Mouse (Mus musculus) hindbrain, embryonic 10.5 days (tissue): ENCODE data around the gene Slc25a48. TPM values are rescaled to one million over a fixed set of nuclear protein-coding genes. Genes with fewer than 3 reads are reported as not detected.

Source experiments
- DNase-seq: peaks from one replicate; pipeline ENCODE4 v3.0.0-alpha.2; 2017; ENCODE audit warnings: low spot score
- H3K27ac ChIP-seq: fragments of 300-500 bp; sonication (generic); 2 replicates; pipeline ENCODE4 v1.5.1; 2016; ENCODE audit warnings: mild to moderate bottlenecking, moderate library complexity
- H3K27me3 ChIP-seq: fragments of 300-500 bp; sonication (generic); 2 replicates; pipeline ENCODE4 v1.6.1; 2016; ENCODE audit warnings: mild to moderate bottlenecking; ENCODE audit not compliant: poor library complexity, insufficient read depth, severe bottlenecking
- H3K36me3 ChIP-seq: fragments of 300-500 bp; sonication (generic); 2 replicates; pipeline ENCODE4 v1.6.1; 2016; ENCODE audit warnings: mild to moderate bottlenecking, moderate library complexity
- H3K4me1 ChIP-seq: fragments of 300-500 bp; sonication (generic); replicated peaks from 2 replicates; pipeline ENCODE4 v1.6.1; 2016; ENCODE audit warnings: mild to moderate bottlenecking
- H3K4me3 ChIP-seq: fragments of 300-500 bp; sonication (generic); 2 replicates; pipeline ENCODE4 v1.5.1; 2016; ENCODE audit warnings: mild to moderate bottlenecking, moderate library complexity
- H3K9me3 ChIP-seq: fragments of 300-500 bp; sonication (generic); 2 replicates; pipeline ENCODE4 v1.6.1; 2016; ENCODE audit warnings: mild to moderate bottlenecking, moderate library complexity
- WGBS: fragments of 180-500 bp; shearing (Covaris S2); methylation state at CpG from one replicate; pipeline ENCODE4 v1.1.7; 2016; 5-methylcytosine and 5-hydroxymethylcytosine counted together
- polyA plus RNA-seq: library from polyadenylated mRNA; unstranded; fragments of >200 nt; fragmentation: Nextera tagmentation; extraction: Ambion mirVana; gene quantifications from 2 replicates; pipeline ENCODE4 v1.2.1, GENCODE M21; 2016

Slc25a48 gene
- 0.12 TPM in 1 of 2 replicates, not detected in the other for polyA plus RNA-seq

DNA sequence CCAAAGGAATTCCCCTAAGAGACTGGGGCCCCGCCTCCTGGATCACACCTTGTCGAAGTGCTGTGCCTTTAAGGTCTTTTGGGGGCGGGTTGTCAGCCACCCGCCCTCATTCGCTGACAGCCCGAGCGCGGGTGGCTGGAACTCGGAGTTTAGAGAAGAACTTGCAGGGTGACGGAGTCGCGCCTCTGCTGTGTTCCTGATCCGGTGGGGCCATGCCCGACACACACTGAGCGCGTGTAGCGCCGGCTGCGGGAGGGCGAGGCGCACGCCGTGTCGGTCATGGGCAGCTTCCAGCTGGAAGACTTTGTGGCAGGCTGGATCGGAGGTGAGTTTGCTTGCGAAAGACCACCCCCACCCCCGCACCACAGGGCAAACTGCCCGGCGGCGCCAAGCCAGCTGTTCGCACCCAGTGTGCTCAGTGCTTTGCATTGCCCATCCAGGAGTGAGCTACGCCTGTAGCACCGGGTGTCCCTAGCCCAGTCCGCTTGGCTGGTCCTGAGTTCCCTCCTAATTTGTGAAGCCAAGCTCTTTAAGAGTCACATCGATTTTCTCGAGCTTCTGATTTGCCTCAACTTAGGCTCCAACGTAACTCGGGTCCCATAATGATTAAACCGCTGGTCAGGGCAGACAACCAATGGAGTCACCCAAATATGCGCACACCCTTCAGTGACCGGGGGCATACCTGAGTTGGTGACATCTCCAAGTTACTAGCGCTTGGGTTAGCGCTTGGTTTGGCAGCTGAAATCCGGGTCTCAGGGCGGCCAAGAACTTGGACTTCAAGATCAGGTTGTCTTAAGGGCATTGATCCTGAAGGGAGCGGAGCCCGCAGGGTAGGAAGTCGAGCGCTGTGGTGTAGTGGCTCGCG lies at the start of gene Slc25a48:
TSS of gene Slc25a48 (plus strand) at position 145 of the 865 bp plus-strand sequence.
- DNase-seq, result peak; percentile 43
- peaks cover 72% of the 10 kb centered on the region for H3K27me3 ChIP-seq
- WGBS, result 4% methylated on average over 51 of the region's 51 CpGs

DNA sequence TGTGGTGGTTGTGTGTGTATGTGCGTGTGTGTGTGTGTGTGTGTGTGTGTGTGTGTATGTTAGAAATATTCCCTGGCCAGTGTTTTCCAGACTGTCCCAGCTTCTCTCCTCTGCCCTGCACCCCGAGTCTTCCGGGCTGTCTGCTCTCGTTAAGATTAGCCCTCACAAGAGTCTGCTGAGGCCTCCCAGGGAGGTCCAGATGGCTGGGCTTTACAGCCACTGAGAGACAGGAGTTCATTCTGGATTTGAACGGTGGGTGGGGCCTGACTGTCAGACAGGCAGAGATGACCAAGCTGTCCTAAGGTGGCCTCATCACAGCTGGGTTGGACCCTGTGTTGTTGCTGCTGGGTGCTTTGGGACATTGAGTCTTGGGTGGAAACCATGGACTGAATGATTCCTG lies 40.6 kb upstream of the Slc25a48 start:
- Histone ChIP-seq H3K9me3 (no peaks in the 10 kb centered on the region), H3K27ac (no peak overlapping the region), H3K4me3 (no peak overlapping the region), H3K27me3 (no peaks in the 10 kb centered on the region), H3K36me3 (no peaks in the 10 kb centered on the region), H3K4me1 (peaks cover 14% of the 10 kb centered on the region)
- 61% methylated on average over 5 of the region's 5 CpGs for WGBS
- no peak for DNase-seq

More for the DNA sequence above, at the start of gene Slc25a48:
- Histone ChIP-seq H3K4me1 (peaks cover 28% of the 10 kb centered on the region), H3K4me3 (peak within 1 kb of the TSS; percentile 44), H3K9me3 (no peaks in the 10 kb centered on the region), H3K36me3 (no peaks in the 10 kb centered on the region), H3K27ac (0 out of 2 replicates have a peak within 1 kb of the TSS, but pooled peaks have one; percentile 2)

DNA sequence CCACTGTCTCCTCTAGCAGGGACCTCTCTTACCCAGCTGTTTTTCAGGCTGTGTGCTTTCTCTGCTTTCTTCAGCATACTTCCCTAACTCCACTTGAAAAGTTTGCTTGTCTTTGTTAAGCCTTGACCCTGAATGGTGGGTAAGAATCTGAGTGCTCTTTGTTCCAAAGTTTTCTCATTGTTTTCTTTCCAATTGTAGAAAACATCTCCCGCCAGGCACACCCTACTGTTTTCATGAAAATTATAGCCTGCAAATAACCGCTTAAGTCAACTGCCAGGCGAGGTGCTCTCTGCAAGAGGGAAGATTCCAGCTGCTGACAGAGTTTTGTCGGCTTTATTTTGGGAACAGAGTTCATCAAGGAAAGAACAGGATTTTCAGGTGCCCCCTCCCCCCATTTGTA lies 37.0 kb upstream of the Slc25a48 start:
- H3K4me1 ChIP-seq, result peaks cover 14% of the 10 kb centered on the region
- H3K27ac ChIP-seq, result no peak overlapping the region
- WGBS, result 51% methylated on average over 4 of the region's 4 CpGs
- no peaks in the 10 kb centered on the region for H3K36me3 ChIP-seq
- no peak for DNase-seq
- H3K4me3 ChIP-seq, result no peak overlapping the region
- no peaks in the 10 kb centered on the region for H3K9me3 ChIP-seq
- H3K27me3 ChIP-seq, result no peaks in the 10 kb centered on the region

DNA sequence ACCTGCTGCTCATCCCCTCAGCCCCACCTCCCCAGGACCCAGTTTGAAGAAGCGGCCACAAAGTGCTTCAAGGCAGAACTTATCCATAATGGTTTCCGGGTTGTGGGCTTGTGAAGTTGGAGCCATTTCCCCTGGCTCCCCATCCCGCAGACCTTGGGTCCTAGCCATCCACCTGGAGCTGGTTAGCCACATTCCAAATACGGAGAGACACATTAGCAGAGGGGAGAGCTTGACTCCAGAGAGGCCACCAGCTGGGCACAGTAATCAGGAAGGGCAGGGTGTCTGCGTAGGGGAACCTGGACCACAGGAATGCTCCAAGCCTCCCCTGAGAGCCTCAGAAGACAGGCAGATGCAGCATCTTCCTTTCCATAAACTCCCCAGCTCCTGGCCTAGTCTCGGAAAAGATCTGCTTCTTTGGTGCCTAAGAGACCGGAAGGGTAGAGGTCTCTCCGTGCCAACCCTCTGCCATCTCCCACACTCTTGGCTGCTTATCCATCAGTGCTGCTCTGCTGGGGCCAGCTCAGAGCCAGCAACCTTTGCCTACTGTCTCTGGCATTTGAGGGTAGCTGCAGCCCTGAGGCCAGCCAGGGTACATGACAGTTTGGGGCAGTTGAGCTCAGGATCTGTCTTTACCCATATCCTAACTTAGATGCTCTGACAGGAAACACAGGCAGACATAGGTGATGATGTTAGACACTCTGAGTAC lies 34.6 kb upstream of the Slc25a48 start:
- Histone ChIP-seq H3K4me3 (no peak overlapping the region), H3K36me3 (no peaks in the 10 kb centered on the region), H3K27ac (no peak overlapping the region), H3K4me1 (peaks cover 7% of the 10 kb centered on the region; the same call in 1 of the 2 replicates), H3K27me3 (no peaks in the 10 kb centered on the region), H3K9me3 (no peaks in the 10 kb centered on the region)
- 77% methylated on average over 8 of the region's 8 CpGs for WGBS
- DNase-seq, result no peak

DNA sequence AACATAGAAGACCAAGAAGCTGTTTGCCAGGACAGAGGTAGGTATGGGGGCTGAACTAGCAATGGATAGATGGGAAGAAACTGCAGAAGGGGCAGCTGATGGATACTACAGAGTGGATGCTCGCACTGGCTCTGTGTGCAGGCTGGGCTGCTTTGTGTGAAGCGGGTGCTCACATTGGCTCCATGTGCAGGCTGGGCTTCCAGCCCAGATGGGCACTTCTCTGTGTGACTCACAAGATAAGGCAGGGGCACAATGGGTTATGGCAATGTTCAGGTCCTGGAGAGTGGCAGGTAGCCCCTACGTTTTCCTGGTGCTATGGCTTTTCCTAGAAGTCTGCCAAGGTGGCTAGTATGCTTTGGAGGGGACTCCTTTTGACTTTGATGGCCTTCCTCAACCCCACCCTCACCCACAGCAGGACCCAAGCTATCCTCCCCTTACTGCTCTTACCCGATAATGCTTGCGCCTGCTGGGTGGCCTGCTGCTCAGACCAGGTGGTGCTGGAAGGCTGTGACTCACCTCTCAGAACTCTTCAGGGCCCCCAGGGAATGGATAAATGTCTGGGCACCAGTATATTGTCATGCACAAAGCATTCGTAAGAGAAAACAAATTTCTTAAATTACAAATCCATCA lies 33.5 kb upstream of the Slc25a48 start:
- no peak for DNase-seq
- no peaks in the 10 kb centered on the region for H3K36me3 ChIP-seq
- H3K4me1 ChIP-seq, result peaks cover 7% of the 10 kb centered on the region; the same call in 1 of the 2 replicates
- no peaks in the 10 kb centered on the region for H3K27me3 ChIP-seq
- WGBS, result 74% methylated on average over 6 of the region's 6 CpGs
- no peak overlapping the region for H3K4me3 ChIP-seq
- H3K9me3 ChIP-seq, result no peaks in the 10 kb centered on the region
- no peak overlapping the region for H3K27ac ChIP-seq

DNA sequence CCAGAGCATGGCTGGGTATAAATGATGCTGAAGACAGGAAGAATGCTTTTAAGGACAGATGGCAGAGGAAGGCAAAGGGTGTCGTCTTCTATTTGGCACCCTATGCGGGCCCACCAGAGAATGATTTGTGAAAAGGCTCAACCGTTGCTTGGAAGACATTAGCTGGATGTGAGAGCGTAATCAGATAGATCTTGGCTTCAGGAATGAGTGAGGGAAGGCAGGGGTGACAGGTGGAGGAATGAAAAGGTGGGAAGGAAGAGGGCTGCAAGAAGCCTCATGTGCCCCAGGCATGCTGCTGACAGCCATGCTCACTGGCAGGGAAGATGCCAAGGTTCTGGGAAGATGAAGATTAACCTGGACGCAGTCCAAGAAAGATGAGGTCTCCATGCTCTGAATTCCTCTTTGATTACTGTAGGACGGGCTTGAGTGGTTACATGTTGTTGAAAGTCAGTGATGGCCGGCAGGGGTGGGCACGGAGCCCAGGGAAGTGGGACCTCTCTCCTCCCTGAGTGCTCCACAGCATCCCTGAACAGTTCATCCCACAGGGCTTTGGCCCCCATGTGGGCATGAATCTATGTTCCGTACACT lies 25.8 kb upstream of the Slc25a48 start:
- WGBS, result 92% methylated on average over 9 of the region's 9 CpGs
- H3K36me3 ChIP-seq, result no peaks in the 10 kb centered on the region

DNA sequence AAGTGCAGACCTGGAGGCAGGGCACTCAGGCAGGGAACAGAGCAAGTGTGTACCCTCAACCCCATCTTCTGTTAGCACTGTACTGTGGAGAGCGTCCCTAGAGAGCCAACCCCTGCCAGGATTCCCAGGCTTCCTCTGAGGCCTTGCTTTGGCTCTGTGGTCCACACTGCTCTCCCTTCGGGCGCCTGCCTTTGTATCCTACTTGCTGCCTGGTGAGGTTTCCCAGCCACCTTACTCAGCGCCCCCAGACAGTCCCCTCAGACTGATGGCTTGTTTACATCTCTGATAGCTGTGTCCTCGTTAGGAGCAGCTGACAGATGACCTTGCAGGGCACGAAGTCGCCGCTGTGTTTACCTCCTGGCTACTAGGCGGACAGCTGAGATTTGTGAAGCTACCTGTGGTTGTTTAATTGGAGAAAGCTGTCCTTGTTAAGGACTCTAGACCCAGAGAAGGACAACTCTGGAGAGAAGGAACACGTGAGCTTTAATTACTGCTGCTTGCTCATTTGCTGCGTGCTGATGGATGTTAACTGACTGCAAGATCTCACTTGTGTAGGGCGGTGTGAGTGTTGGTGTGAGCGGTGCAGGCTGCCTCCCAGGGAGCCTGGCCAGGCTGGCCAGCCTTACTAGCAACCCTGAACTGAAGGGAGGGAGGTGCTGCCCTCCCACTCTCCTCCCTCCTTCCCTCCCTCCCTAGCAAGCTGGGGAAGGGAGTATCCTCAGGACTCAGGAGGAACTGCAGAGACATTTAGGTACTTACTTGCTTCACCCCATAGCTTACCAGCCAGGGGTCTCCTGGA lies 19.3 kb upstream of the Slc25a48 start:
- Histone ChIP-seq H3K9me3 (no peaks in the 10 kb centered on the region), H3K36me3 (no peaks in the 10 kb centered on the region), H3K4me3 (no peak overlapping the region), H3K4me1 (peaks cover 14% of the 10 kb centered on the region), H3K27ac (peak overlapping the region; percentile 50; the same call in 1 of the 2 replicates), H3K27me3 (peaks cover 18% of the 10 kb centered on the region)
- no peak for DNase-seq
- WGBS, result 45% methylated on average over 13 of the region's 13 CpGs

More for the DNA sequence above, 25.8 kb upstream of the Slc25a48 start:
- DNase-seq, result no peak
- no peak overlapping the region for H3K27ac ChIP-seq
- H3K27me3 ChIP-seq, result no peaks in the 10 kb centered on the region
- H3K9me3 ChIP-seq, result no peaks in the 10 kb centered on the region
- no peak overlapping the region for H3K4me3 ChIP-seq
- peaks cover 6% of the 10 kb centered on the region; the same call in 1 of the 2 replicates for H3K4me1 ChIP-seq

DNA sequence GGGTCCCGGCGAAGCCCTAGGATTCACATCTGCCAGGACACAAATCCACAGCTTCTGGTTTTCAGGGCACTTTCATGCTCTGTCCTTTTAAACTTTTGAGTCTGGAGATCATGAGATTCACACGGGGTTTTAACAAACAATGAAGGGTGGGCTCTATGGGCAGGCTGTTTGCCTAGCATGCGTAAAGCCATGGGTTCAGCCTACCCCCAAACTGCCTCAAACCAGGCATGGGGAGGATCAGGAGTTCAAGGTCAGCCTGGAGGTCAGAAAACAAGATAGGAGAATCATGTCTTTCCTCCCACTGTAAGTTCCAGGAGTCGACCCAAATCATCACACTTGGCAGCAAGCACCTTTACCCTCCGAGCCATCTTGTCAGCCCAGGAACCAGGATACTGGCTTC lies 18.6 kb upstream of the Slc25a48 start:
- Histone ChIP-seq H3K27ac (no peak overlapping the region), H3K27me3 (peaks cover 18% of the 10 kb centered on the region), H3K4me3 (no peak overlapping the region), H3K4me1 (peaks cover 10% of the 10 kb centered on the region), H3K36me3 (no peaks in the 10 kb centered on the region), H3K9me3 (no peaks in the 10 kb centered on the region)
- WGBS, result 76% methylated on average over 6 of the region's 6 CpGs
- no peak for DNase-seq

DNA sequence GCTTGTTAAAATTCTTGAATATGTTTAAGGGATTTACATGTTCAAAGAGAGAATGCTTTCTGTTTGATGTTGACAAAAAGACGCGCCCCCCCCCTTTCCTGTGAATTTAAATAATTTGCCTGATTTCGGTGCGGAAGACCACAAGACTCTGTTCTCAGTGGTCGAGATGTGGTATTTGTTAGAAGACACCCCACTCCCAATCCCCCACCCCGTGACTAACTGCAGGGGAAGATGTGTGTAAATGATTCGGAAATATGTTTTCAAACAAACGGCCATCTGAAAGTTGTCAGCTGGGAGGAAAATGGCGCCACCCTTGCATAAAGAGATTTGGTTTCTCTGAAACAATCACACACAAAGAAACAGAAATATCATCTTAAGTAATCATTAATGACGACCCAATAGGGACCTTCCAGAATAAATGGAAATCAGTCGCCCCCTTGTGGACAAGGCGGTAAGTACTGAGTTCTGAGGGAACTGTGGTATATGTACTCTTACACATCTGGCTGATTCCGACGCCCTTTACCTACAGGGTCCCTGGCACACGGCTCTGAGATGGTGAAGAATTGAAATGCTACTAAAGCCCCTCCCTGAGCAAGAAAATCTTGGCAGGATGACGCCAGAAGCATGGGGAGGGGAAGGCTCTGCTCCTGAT lies 16.0 kb upstream of the Slc25a48 start:
- H3K9me3 ChIP-seq, result no peaks in the 10 kb centered on the region
- peak; percentile 74 for DNase-seq
- peaks cover 31% of the 10 kb centered on the region for H3K27me3 ChIP-seq
- 30% methylated on average over 16 of the region's 16 CpGs for WGBS
- no peak overlapping the region for H3K4me3 ChIP-seq
- H3K4me1 ChIP-seq, result peaks cover 8% of the 10 kb centered on the region; the same call in 1 of the 2 replicates
- H3K27ac ChIP-seq, result no peak overlapping the region
- H3K36me3 ChIP-seq, result no peaks in the 10 kb centered on the region

DNA sequence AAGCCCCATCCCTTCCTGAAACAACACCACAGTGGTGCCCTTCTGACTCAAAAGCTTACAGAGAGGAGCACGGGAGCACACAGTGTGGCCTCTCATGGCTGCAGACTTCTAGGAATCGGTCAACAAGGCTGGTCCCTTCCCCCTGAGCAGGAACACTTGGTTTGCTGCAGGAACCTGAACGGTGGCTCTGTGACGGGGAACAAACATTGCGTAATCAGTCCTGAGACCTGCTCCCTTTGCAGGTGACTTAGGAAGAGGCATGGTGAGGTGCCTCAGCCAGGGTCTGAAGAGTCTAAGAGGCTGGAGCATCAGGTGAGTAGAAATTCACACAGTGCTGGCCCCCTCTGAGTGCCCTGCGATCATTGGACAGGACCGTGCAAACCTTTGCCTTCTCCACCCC lies 12.2 kb upstream of the Slc25a48 start:
- Histone ChIP-seq H3K4me3 (no peak overlapping the region), H3K27me3 (peaks cover 56% of the 10 kb centered on the region), H3K36me3 (no peaks in the 10 kb centered on the region), H3K27ac (no peak overlapping the region), H3K9me3 (no peaks in the 10 kb centered on the region), H3K4me1 (peaks cover 5% of the 10 kb centered on the region; the same call in 1 of the 2 replicates)
- DNase-seq, result no peak
- WGBS, result 88% methylated on average over 7 of the region's 7 CpGs

DNA sequence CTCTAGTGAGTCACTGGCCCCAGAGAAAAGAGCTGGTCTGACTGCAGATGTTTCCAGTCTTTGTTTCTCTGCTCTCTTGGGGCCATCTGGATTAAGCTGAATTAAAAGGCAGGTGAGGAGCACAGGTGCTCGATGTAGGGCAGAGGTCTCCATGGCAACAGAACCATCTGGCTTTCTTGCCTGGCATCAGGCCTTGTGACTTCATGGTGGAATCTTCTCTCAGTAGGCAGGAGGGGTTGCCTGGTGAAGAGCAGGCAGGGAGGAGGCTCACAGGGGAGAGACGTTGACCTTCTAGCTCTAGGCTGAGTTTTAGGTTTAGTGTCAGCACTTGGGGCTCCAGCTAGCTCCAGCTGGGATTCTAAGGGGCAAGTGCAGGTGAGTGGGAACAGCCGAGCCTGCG lies 11.8 kb upstream of the Slc25a48 start, which contains the start of gene Gm3045:
TSS of gene Gm3045 (plus strand) at position 230 of the 400 bp plus-strand sequence.
- 78% methylated on average over 4 of the region's 4 CpGs for WGBS
- no peaks in the 10 kb centered on the region for H3K36me3 ChIP-seq
- no peak within 1 kb of the TSS for H3K27ac ChIP-seq
- H3K4me1 ChIP-seq, result peaks cover 5% of the 10 kb centered on the region; the same call in 1 of the 2 replicates
- H3K9me3 ChIP-seq, result no peaks in the 10 kb centered on the region
- H3K4me3 ChIP-seq, result no peak within 1 kb of the TSS
- no peak for DNase-seq
- peaks cover 60% of the 10 kb centered on the region for H3K27me3 ChIP-seq
